Mouse (Mus musculus) midbrain, embryonic 10.5 days (tissue): ENCODE measurements around the gene Zbtb32. TPM values are rescaled to one million over a fixed set of nuclear protein-coding genes. Genes with fewer than 3 reads are reported as not detected.

Experiments used
- DNase-seq: peaks from one replicate; pipeline ENCODE4 v3.0.0-alpha.2; 2017; ENCODE audit warnings: low spot score
- H3K27ac ChIP-seq: fragments of 300-500 bp; sonication (generic); replicated peaks from 2 replicates; pipeline ENCODE4 v1.5.1; 2016; ENCODE audit warnings: mild to moderate bottlenecking
- H3K27me3 ChIP-seq: fragments of 300-500 bp; sonication (generic); 2 replicates; pipeline ENCODE4 v1.6.1; 2016; ENCODE audit warnings: low read depth, mild to moderate bottlenecking; ENCODE audit not compliant: poor library complexity, severe bottlenecking
- H3K36me3 ChIP-seq: fragments of 300-500 bp; sonication (generic); 2 replicates; pipeline ENCODE4 v1.6.1; 2016; ENCODE audit warnings: mild to moderate bottlenecking, moderate library complexity
- H3K4me1 ChIP-seq: fragments of 300-500 bp; sonication (generic); 2 replicates; pipeline ENCODE4 v1.6.1; 2016
- H3K4me3 ChIP-seq: fragments of 300-500 bp; sonication (generic); 2 replicates; pipeline ENCODE4 v1.5.1; 2016; ENCODE audit warnings: mild to moderate bottlenecking, moderate library complexity
- H3K9me3 ChIP-seq: fragments of 300-500 bp; sonication (generic); replicated peaks from 2 replicates; pipeline ENCODE4 v1.6.1; 2016; ENCODE audit warnings: mild to moderate bottlenecking
- WGBS: fragments of 180-500 bp; shearing (Covaris S2); methylation state at CpG from one replicate; pipeline ENCODE4 v1.1.7; 2016; 5-methylcytosine and 5-hydroxymethylcytosine counted together
- polyA plus RNA-seq: library from polyadenylated mRNA; unstranded; fragments of >200 nt; fragmentation: Nextera tagmentation; extraction: Ambion mirVana; gene quantifications from 2 replicates; pipeline ENCODE4 v1.2.1, GENCODE M21; 2016

Gene Zbtb32
- polyA plus RNA-seq, 1 experiment from 2014 or later, result 0.26 TPM

DNA sequence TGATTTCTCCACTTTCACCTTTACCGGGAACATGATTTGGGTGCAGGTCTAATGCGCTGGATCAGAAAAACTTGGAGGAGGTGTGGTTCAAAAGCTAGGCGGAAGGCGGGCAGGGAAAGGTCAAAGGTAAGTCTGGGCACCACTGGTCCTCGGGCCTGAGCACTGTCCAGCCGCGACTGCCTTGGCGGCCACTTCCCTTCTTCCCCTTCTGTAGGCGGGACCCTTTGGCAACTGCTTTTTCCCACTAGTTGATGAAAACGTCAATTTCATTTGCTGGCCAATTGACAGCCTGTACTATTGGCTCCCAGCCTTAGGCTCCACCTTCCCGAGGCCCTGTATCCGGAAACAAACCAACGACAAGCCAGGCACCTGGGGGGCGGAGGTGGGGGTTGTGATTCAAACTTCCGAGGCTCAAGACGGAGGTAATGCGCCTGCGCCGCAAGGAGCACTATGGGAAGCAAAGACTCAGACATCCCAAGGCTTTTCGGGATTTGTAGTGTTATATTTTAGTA, 39.2 kb downstream of the Zbtb32 start, which contains the start of gene Lin37:
TSS of gene Lin37 (minus strand) at position 396 of the 512 bp plus-strand sequence.
- H3K27ac ChIP-seq, result peak within 1 kb of the TSS; percentile 81
- no peaks in the 10 kb centered on the region for H3K9me3 ChIP-seq
- WGBS, result 0% methylated on average over 20 of the region's 20 CpGs
- peaks cover 36% of the 10 kb centered on the region for H3K4me1 ChIP-seq
- DNase-seq, result peak; percentile 95
- no peaks in the 10 kb centered on the region for H3K27me3 ChIP-seq
- H3K4me3 ChIP-seq, result peak within 1 kb of the TSS; percentile 76
- peaks cover 39% of the 10 kb centered on the region for H3K36me3 ChIP-seq

DNA sequence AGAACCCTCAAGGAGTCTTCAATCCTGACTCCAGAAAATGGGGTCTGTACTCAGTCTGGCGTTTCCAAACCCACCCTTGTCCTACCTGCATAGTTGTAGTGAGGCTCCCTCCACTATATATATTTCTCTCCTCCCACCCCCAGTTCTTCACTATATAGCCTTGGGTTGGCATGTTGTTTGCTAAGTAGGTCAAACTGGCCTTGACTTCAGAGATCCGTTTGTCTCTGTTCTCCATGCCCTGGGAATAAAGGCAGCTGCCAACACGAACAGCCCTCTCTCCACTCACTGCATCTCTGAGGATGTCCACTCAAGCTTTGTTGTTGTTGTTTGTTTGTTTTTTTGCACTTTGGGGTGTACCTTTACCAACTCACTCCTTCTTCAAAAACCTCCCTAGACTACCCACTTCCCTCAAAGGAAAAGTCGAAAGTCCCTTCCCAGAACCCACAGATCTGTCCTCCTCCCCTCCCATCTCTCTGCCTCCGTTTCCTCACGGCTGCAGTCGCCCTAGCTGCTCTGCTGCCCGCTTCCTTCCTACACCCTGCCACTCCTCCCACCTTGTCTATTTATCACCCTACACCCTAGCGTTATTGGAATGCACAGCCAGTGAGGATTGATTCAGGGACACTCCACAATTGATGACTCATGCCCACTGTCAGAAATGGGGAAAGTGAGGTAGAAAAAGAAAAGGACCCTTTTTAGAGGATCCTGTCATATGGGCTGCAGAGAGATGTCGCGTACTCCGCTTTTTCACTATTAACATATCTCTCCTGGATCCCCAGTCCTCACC, 39.9 kb downstream of the Zbtb32 start:
- WGBS, result 20% methylated on average over 12 of the region's 12 CpGs
- peaks cover 44% of the 10 kb centered on the region for H3K36me3 ChIP-seq

DNA sequence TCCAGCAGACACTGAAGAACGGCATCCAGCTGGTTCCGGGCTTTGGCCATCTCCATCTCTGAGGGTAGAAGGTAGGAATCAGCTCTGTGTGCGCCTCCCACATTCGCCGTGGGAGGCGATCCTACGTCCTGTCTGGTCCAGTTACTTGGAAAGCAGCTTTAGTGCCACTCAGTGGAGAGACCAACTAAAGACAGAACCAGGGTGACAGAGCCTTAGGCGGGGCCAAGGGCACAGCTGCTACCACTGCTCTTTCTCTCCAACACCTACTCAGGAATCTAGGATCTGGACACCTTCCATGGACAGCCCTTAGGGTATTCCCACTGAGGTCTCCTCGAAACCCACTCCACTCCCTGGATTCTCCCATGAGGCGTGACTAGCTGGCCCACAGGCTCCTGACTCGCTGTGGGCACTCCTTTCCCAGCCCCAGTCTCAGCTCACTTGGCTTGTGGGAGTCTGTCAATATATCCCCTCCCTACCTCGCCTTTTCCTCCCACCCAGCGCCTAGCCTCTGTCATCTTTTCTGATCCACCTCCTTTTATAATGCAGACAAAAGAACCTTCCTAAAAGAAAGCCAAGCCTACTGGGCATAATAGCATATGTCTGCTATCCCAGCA, 40.7 kb downstream of the Zbtb32 start:
- Histone ChIP-seq H3K27ac (no peak overlapping the region), H3K9me3 (no peaks in the 10 kb centered on the region), H3K4me3 (peak overlapping the region; percentile 76), H3K36me3 (peaks cover 44% of the 10 kb centered on the region), H3K4me1 (peaks cover 39% of the 10 kb centered on the region), H3K27me3 (0 out of 2 replicates have a peak, but pooled peaks cover 4% of the 10 kb centered on the region)
- DNase-seq, result no peak
- WGBS, result 92% methylated on average over 13 of the region's 13 CpGs

More for the DNA sequence above, 39.9 kb downstream of the Zbtb32 start:
- DNase-seq, result no peak
- Histone ChIP-seq H3K27me3 (no peaks in the 10 kb centered on the region), H3K4me3 (peak overlapping the region; percentile 76), H3K9me3 (no peaks in the 10 kb centered on the region), H3K4me1 (peaks cover 33% of the 10 kb centered on the region), H3K27ac (peak overlapping the region; percentile 81)

DNA sequence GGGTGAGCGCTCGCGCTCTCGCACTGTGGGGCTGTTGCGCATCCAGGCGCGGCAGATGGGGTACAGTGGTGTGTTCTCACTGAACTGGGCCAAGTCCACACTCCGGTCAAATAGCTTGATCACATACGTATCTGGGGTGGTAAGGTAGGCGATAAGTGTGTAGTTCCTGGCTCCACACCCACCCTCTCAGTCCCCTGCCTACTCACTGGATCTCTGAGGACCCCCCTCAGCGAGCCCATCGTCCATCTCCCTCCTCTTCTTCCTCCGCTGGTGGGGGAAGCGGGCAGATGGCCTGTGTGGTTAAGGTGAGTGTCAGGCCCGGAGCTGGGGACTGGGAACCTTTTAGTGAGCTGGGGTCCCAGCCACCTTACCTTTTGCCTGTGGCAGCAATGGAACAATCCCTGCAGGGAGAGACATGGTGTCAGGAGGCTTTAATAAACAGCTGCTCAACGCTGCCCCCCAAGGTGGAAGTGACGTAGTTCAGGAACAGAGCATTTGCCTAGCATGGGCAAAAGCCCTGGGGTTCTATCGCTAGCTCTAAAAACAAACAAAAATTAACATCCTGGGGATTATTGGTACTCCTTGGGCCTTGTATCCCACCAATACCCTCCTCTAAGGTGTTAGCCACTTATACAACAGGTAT, 41.7 kb downstream of the Zbtb32 start:
- 93% methylated on average over 18 of the region's 18 CpGs for WGBS
- H3K27me3 ChIP-seq, result 0 out of 2 replicates have a peak, but pooled peaks cover 4% of the 10 kb centered on the region

DNA sequence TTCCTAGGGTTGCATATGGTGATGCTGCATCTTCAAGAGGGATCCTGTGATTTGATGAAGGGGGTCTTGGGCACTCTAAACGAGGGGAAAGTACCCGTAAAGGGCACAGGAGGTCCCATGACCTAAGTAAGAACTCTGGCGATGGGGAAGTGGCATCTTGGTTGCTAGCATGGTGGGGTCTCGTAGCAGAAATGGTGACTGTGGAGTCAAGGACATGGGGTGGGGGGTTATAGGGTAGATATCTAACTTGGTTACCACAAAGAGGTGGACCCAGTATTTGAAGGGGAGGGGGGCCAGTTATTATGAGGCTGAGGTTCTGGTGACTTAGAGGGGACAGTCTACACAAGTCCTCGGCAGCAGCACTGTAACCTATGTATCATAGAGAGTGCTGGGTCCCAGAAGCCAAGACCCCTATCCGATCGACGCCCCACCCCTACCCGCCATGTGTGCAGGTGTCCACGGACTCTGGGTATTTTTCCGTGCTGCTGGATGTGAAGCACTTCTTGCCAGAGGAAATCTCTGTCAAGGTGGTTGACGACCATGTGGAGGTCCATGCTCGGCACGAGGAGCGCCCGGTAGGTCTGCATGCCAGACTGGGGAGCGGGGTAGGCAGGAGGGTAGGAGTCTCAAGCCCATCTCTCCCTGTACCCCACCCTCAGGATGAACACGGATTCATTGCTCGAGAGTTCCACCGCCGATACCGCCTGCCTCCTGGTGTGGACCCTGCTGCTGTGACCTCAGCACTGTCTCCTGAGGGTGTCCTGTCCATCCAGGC, 44.7 kb downstream of the Zbtb32 start:
- 84% methylated on average over 22 of the region's 22 CpGs for WGBS
- 0 out of 2 replicates have a peak, but pooled peaks cover 4% of the 10 kb centered on the region for H3K27me3 ChIP-seq
- H3K27ac ChIP-seq, result peak overlapping the region; percentile 97
- no peak for DNase-seq
- H3K9me3 ChIP-seq, result no peaks in the 10 kb centered on the region
- H3K4me3 ChIP-seq, result peak overlapping the region; percentile 76
- H3K36me3 ChIP-seq, result peaks cover 47% of the 10 kb centered on the region
- H3K4me1 ChIP-seq, result peaks cover 37% of the 10 kb centered on the region

More for the DNA sequence above, 41.7 kb downstream of the Zbtb32 start:
- Histone ChIP-seq H3K4me1 (peaks cover 40% of the 10 kb centered on the region), H3K9me3 (no peaks in the 10 kb centered on the region), H3K4me3 (peak overlapping the region; percentile 26; the same call in 1 of the 2 replicates), H3K27ac (no peak overlapping the region), H3K36me3 (peaks cover 44% of the 10 kb centered on the region)
- DNase-seq, result no peak

DNA sequence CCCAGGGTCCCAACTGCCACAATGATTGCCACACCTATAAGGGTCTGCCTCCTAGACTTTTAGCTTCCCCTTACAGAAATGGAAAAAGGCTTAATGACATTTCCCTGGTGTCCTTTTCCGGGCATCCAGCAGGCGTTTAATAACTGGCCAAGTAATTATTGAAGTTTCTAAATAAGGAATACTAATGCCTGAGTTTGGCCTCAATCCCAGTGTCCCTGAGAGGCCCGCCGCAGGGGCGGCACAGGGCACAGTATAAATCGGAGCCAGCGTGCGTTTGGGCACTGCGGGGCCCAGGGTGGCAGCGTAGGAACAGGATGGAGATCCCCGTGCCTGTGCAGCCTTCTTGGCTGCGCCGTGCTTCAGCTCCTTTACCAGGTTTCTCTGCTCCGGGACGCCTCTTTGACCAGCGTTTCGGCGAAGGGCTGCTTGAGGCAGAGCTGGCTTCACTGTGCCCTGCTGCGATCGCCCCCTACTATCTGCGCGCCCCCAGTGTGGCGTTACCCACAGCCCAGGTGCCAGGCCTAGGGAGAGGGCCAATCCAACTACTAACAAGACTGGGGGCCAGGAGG, 45.6 kb downstream of the Zbtb32 start:
- Histone ChIP-seq H3K36me3 (peaks cover 56% of the 10 kb centered on the region), H3K9me3 (no peaks in the 10 kb centered on the region), H3K27ac (peak overlapping the region; percentile 97), H3K27me3 (0 out of 2 replicates have a peak, but pooled peaks cover 4% of the 10 kb centered on the region), H3K4me3 (peak overlapping the region; percentile 76), H3K4me1 (peaks cover 28% of the 10 kb centered on the region)
- WGBS, result 12% methylated on average over 23 of the region's 23 CpGs
- DNase-seq, result no peak

DNA sequence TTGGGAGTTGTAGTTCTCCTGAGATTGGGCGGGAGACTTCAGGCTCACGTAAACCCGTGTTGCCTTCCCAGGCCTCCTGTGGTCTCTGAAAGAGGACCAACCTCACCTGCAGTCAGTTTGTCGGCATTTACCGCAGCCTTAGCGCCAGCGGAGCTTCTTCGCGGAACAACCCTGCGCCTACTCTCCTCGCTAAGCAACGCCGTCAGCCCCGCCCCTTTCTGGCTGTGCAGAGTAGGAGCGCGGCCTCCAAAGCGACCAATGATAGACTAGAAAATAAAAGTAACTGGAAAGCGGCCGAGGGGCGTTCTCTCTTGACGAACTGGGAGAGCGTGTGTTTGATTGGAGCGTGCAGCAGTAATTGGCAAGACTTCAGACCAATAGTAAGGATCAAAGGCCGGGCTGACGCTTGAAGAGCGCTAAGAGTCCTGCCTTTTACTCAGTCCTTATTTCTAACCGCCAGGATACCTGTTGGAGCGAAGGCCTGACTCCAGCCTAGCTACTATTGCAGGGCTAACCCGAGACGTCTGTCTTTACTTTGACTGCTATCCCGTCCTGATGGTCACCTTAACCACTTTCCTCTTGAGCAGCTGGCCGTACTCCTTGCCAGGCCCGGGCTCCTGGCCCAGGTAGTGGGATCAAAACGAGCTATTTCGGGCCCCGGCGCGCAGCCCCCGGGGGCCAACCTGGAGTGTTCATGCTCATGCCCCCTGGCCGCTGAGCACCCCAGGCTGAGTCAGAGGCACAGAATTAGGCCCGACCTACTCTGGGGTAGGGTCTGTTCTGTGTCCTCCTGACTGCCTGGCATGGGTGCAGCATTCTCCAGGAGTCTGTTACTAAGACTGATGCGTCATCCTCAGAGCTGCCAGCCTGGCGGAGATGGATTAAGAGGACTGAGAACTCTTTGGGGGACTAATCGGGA, 46.3 kb downstream of the Zbtb32 start, which contains the start of the genes Hspb6 and Proser3:
TSS of gene Hspb6 (plus strand) at position 77 of the 919 bp plus-strand sequence.
TSS of gene Proser3 (minus strand) at position 198 of the 919 bp plus-strand sequence.
- H3K27ac ChIP-seq, result peak within 1 kb of the TSS; percentile 97
- 0 out of 2 replicates have a peak, but pooled peaks cover 4% of the 10 kb centered on the region for H3K27me3 ChIP-seq
- WGBS, result 1% methylated on average over 44 of the region's 44 CpGs
- H3K4me3 ChIP-seq, result peak within 1 kb of the TSS; percentile 76
- H3K36me3 ChIP-seq, result peaks cover 55% of the 10 kb centered on the region
- peaks cover 24% of the 10 kb centered on the region for H3K4me1 ChIP-seq
- H3K9me3 ChIP-seq, result no peaks in the 10 kb centered on the region
- peak; percentile 95 for DNase-seq

DNA sequence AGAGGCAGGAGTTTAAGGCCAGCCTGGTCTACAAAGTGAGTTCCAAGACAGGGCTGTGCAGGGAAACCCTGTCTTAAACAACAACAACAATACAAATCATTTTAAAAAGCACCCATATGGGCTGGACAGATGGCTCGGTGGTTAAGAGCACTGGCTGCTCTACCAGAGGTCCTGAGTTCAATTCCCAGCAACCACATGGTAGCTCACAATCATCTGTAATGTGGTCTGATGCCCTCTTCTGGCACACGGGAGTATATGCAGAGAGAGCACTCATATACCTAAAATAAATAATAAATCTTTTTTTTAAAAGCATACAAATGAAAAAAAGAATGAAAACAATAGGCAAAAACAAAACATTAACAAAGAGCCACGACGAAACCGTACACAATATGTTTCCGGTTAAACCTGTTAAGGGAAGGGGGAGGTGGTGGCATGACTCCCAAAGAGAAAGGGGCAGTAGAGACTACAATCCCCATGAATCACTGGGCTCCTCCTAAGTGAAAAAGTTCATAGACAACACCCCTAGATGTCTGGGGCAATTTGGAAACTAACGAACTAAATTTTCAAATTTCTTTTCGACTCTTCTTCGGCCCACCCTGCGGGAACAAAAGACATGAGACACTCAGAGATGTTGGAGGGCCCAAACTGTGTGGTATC, 47.1 kb downstream of the Zbtb32 start:
- H3K9me3 ChIP-seq, result no peaks in the 10 kb centered on the region
- H3K27me3 ChIP-seq, result 0 out of 2 replicates have a peak, but pooled peaks cover 4% of the 10 kb centered on the region
- H3K4me3 ChIP-seq, result peak overlapping the region; percentile 76
- peaks cover 21% of the 10 kb centered on the region for H3K4me1 ChIP-seq
- H3K36me3 ChIP-seq, result peaks cover 51% of the 10 kb centered on the region
- H3K27ac ChIP-seq, result peak overlapping the region; percentile 97
- DNase-seq, result no peak
- WGBS, result 3% methylated on average over 10 of the region's 10 CpGs

DNA sequence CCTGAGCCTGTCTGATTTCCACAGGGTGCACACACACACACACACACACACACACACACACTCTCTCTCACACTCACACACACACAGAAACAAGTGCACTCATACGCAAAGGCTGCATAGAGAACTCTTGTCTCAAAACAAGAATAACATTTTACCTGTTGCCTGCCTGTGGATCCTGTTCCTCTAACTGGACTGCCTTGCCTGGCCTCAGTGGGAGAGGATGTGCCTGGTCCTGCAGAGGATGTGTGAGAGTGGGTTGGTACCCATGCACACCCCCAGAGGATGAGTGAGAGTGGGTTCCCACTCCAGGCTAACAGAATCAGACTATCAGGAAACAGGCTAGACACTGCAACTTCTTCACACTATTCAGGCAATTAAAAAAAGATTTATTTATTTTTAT, 48.1 kb downstream of the Zbtb32 start:
- WGBS, result 100% methylated on average over 1 of the region's 1 CpGs
- peaks cover 51% of the 10 kb centered on the region for H3K36me3 ChIP-seq

DNA sequence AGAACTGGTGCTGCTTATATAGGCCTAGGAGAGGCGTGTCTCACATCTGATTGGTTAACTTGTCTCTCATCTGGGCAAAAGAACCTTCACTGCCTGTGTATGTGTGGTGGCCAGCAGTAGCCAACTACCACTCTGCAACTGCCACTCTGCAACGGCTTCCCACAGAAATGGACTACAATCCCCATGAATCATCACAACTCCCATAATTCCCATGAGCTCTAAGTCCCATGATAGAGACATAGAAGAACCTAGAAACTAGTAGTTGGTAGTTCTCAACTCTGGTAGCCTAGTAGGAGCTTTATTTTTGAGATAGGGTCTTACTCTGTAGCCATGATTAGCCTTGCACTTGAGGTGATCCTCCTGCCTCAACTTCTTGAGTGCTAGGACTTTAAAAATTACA, 48.8 kb downstream of the Zbtb32 start:
- Histone ChIP-seq H3K36me3 (peaks cover 49% of the 10 kb centered on the region), H3K27ac (no peak overlapping the region), H3K27me3 (0 out of 2 replicates have a peak, but pooled peaks cover 4% of the 10 kb centered on the region), H3K9me3 (no peaks in the 10 kb centered on the region), H3K4me3 (no peak overlapping the region), H3K4me1 (peaks cover 21% of the 10 kb centered on the region)
- no peak for DNase-seq
- WGBS, result 83% methylated on average over 2 of the region's 2 CpGs

More for the DNA sequence above, 48.1 kb downstream of the Zbtb32 start:
- H3K4me1 ChIP-seq, result peaks cover 21% of the 10 kb centered on the region
- H3K27me3 ChIP-seq, result 0 out of 2 replicates have a peak, but pooled peaks cover 4% of the 10 kb centered on the region
- DNase-seq, result no peak
- H3K4me3 ChIP-seq, result 0 out of 2 replicates have a peak overlapping the region, but pooled peaks have one; percentile 4
- no peaks in the 10 kb centered on the region for H3K9me3 ChIP-seq
- no peak overlapping the region for H3K27ac ChIP-seq
